Mouse (Mus musculus) ovary, adult 18-20 months (tissue): ENCODE results near the gene Timm10b.

ENCODE experiments used
- DNase-seq: peaks from one replicate; pipeline ENCODE4 v3.0.0; 2022; ENCODE audit warnings: low spot score, mixed read lengths

The Timm10b gene

DNA sequence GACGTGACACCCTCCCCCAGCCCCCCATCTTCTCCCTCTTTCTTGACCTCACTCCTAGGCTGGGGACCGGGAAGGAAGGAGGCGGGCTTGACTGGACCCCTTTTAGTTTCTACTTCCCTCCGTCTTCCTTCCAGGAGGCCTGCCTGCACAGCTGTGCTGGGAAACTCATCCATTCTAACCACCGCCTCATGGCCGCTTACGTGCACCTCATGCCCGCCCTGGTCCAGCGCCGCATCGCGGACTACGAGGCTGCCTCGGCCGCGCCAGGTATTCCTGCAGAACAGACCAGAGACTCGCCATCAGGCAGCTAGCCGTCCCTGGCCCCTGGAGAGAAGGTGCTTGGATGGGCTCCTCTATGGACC lies 1.0 kb downstream of the Timm10b start:
- DNase-seq, result no peak

DNA sequence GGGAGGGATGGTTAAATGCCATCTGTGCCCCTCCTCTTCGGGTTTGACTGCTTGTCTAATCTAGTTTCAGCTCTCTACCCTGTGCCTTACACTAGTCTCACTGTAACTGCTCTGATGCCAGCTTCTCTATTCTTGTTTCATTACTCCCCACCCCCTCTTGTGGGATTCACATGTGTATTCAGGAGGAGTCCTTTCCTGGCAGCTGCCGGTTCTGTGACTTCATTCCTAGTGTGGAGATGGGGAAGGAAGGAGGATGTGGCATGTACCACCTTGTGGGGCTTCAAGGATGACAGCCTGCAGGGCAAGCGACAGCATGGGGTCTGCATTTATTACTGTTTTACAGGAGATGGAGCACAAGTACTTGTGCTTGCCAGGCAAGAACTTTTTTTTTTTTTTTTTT lies 2.1 kb downstream of the Timm10b start:
- no peak for DNase-seq

DNA sequence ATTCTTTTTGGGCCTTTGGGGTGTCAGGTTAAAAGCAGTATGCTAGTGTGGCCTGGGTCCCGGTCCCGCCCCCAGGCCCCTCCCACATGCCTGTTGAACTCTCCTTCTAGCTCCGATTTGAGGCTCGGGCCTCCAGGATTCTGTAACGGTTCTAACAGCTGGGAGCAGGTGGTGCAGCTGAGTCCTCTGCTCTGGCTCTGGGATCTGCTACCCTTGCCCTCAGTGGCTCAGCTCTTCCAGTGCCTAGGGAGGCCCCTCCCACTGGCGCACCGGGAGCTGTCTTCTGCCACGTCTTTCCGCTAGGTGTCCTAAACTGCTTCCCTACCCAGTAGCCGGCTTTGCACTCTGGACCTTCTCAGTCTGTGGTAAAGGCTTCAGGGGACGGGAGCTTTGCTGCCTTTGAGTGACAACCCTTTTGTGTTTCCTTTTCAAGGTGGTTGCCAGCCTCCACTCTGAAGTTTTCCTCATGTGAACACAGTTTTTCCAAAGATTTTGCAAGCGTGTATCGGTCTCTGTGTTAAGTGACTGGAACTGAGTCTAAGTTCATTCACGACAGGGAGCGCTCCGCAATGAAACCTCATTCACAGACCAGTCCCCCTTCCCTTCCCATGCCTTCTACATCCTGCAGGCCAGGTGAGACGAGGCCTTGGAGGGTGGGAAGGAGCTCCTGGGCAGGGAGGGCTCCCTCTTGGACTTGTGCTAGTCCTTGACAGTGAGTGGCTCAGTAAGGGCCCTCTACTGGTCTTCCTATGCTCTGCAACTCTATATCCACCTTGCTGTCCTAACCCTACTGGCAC lies 11.0 kb downstream of the Timm10b start, which contains the start of gene Dnhd1:
Gene Dnhd1, plus strand, starts transcription at position 189 of the 797 bp plus-strand sequence.
- DNase-seq, result peak; percentile 68

DNA sequence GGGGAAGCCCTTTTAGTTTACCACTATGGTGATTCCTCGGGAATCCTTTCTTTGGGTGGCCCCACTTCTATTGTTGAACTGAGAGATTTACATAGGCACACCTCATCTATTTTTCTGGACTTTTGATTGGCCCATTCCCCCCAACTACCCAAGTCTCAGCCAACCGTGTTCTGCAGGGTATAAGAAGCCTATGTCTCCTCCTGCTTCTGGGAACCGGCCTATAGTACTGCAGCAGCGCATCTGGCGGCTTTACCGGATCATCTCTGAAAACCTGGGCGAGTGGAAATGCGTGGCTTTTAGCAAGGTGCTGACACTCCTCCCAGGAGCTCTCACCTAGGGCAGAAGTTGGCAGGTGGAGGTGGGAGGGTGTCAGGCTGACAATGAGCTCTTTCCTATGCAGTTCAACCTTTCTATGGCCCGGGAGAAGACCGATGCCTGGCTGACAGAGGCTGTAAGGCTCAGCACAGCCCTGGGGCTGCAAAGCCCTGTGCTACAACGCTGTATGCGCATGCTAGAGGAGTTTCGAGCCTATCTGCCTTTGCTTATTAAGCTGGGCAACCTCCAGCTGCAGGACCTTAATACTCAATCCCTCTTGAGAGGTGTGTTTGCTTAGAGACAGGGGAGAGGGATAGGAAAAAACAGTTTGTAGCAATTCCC lies 45.8 kb downstream of the Timm10b start:
- no peak for DNase-seq

DNA sequence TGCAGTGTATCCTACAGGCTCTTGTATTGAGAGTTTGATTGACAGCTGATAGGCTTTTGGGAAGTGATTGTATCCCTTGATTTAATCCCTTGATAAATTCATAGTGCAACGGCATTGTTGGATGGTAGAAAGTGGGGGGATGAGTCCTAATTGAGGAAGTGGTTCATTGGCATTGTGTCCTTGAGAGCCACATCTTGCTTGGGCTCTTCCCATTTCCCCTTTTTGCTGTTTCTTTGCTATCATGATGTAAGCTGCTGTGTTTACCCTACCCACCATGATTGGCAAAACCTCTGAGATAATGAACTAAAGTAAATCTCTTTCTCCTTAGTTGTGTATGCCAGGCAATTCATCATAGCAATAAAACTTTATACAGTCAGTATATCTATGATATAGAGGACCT lies 51.0 kb downstream of the Timm10b start:
- no peak for DNase-seq
